Mouse (Mus musculus) lung, adult 2 months (tissue): Measurements from ENCODE around the gene Trap1.

Source experiments
- CTCF ChIP-seq: fragments of 200-500 bp; IDR thresholded peaks from 2 replicates; pipeline ENCODE4 v1.5.1; 2011; ENCODE audit warnings: mild to moderate bottlenecking, low read length, control low read depth; ENCODE audit not compliant: insufficient read depth
- POLR2A ChIP-seq: fragments of 200-500 bp; IDR thresholded peaks from 2 replicates; pipeline ENCODE4 v1.6.1; 2011; ENCODE audit warnings: low read depth, mild to moderate bottlenecking, control low read depth, low read length, borderline replicate concordance; ENCODE audit errors: extremely low read depth

DNA sequence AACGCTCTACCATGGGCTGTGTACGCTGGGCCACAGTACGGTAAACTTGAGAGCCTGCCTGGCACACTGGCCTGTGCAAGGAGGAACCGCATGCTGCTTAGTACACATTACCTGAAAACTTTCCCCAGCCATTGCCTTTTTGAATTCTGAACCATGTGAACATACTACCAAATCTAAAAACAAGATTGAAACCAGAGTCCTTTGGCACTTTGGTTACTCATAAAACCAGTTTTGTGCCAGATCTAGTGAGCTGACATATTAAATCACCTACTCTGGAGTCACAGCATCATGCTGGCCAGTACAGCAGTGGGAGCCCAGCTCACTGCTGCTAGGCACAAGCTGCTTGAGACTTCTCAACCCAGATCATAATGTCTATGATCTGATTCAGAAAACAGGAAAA is 36.0 kb downstream of the Trap1 start:
- no peak for TF ChIP-seq POLR2A
- TF ChIP-seq CTCF = no peak
